Mouse (Mus musculus): ENCODE data around the gene Hsd17b11. TPM values are rescaled to one million over a fixed set of nuclear protein-coding genes. Genes with fewer than 3 reads are reported as not detected.
"Not testable (repeated sequence)": the region's sequence is repeated elsewhere in the genome, so short reads cannot be mapped to it uniquely, and the experiment has no call there.

Hsd17b11 gene
- polyA plus RNA-seq, 1 experiment from 2014 or later: 8.0 TPM

- no peak overlapping the region for H3K9ac ChIP-seq
- H3K9me3 ChIP-seq (replicated peaks): no peaks in the 10 kb centered on the region
- H3K4me1 ChIP-seq: peaks cover 23% of the 10 kb centered on the region
- WGBS: 54% methylated on average over 17 of the region's 17 CpGs
- no peak overlapping the region for H3K4me3 ChIP-seq (replicated peaks)
- ATAC-seq (replicated peaks; ENCODE audit: low FRiP score): no peak
- no peaks in the 10 kb centered on the region for H3K36me3 ChIP-seq
- no peak overlapping the region for H3K27ac ChIP-seq
- H3K27me3 ChIP-seq: no peaks in the 10 kb centered on the region
- H3K4me2 ChIP-seq: no peak overlapping the region
Observed at GRCm38 (mm10) chr5:104025245-104025854, 3.6 kb upstream of the Hsd17b11 start.

GRCm38 (mm10) chr5:104024762-104025161 is 3.0 kb upstream of the Hsd17b11 start:
- no peaks in the 10 kb centered on the region for H3K27me3 ChIP-seq
- 62% methylated on average over 11 of the region's 11 CpGs for WGBS
- H3K4me1 ChIP-seq: peaks cover 27% of the 10 kb centered on the region
- no peak for ATAC-seq (replicated peaks; ENCODE audit: low FRiP score)
- no peak overlapping the region for H3K4me3 ChIP-seq (replicated peaks)
- H3K9me3 ChIP-seq (replicated peaks): no peaks in the 10 kb centered on the region
- no peak overlapping the region for H3K9ac ChIP-seq
- H3K27ac ChIP-seq: no peak overlapping the region
- no peak overlapping the region for H3K4me2 ChIP-seq
- H3K36me3 ChIP-seq: no peaks in the 10 kb centered on the region

GRCm38 (mm10) chr5:104024193-104024592 is 2.5 kb upstream of the Hsd17b11 start:
- not testable (repeated sequence) for H3K4me2 ChIP-seq; ATAC-seq (replicated peaks; ENCODE audit: low FRiP score); H3K9ac ChIP-seq; H3K36me3 ChIP-seq; H3K27me3 ChIP-seq; H3K9me3 ChIP-seq (replicated peaks); H3K4me3 ChIP-seq (replicated peaks); H3K27ac ChIP-seq
- 74% methylated on average over 5 of the region's 5 CpGs for WGBS
- H3K4me1 ChIP-seq: peaks cover 32% of the 10 kb centered on the region

- Histone ChIP-seq H3K27me3 (no peaks in the 10 kb centered on the region), H3K36me3 (no peaks in the 10 kb centered on the region), H3K27ac (no peak overlapping the region), H3K4me2 (no peak overlapping the region), H3K4me3 (replicated peaks) (no peak overlapping the region), H3K9ac (no peak overlapping the region), H3K9me3 (replicated peaks) (no peaks in the 10 kb centered on the region), H3K4me1 (peaks cover 38% of the 10 kb centered on the region)
- WGBS: 76% methylated on average over 8 of the region's 8 CpGs
- no peak for ATAC-seq (replicated peaks; ENCODE audit: low FRiP score)
Observed at GRCm38 (mm10) chr5:104023289-104024020, 1.7 kb upstream of the Hsd17b11 start.

GRCm38 (mm10) chr5:104022558-104022957 is 839 bp upstream of the Hsd17b11 start:
- peaks cover 9% of the 10 kb centered on the region for H3K36me3 ChIP-seq
- no peaks in the 10 kb centered on the region for H3K27me3 ChIP-seq
- H3K27ac ChIP-seq: peak overlapping the region; percentile 95
- WGBS: 17% methylated on average over 5 of the region's 5 CpGs
- peak overlapping the region; percentile 60; the same call in 1 of the 2 replicates for H3K4me3 ChIP-seq (replicated peaks)
- no peak for ATAC-seq (replicated peaks; ENCODE audit: low FRiP score)
- no peak overlapping the region for H3K9ac ChIP-seq
- peak overlapping the region; percentile 70 for H3K4me2 ChIP-seq
- peaks cover 38% of the 10 kb centered on the region for H3K4me1 ChIP-seq
- no peaks in the 10 kb centered on the region for H3K9me3 ChIP-seq (replicated peaks)

GRCm38 (mm10) chr5:104011419-104011818 is 10.3 kb downstream of the Hsd17b11 start:
- Histone ChIP-seq H3K9ac (no peak overlapping the region), H3K9me3 (replicated peaks) (no peaks in the 10 kb centered on the region), H3K4me2 (no peak overlapping the region), H3K36me3 (peaks cover 28% of the 10 kb centered on the region), H3K27ac (no peak overlapping the region), H3K4me1 (no peaks in the 10 kb centered on the region), H3K4me3 (replicated peaks) (no peak overlapping the region), H3K27me3 (no peaks in the 10 kb centered on the region)
- ATAC-seq (replicated peaks; ENCODE audit: low FRiP score): no peak

GRCm38 (mm10) chr5:104010261-104010660 is 11.5 kb downstream of the Hsd17b11 start:
- 87% methylated on average over 7 of the region's 7 CpGs for WGBS
- Histone ChIP-seq H3K36me3 (peaks cover 23% of the 10 kb centered on the region), H3K4me2 (no peak overlapping the region), H3K9me3 (replicated peaks) (no peaks in the 10 kb centered on the region), H3K9ac (no peak overlapping the region), H3K27ac (no peak overlapping the region), H3K27me3 (no peaks in the 10 kb centered on the region), H3K4me3 (replicated peaks) (no peak overlapping the region), H3K4me1 (no peaks in the 10 kb centered on the region)
- no peak for ATAC-seq (replicated peaks; ENCODE audit: low FRiP score)

- H3K4me3 ChIP-seq (replicated peaks): no peak overlapping the region
- ATAC-seq (replicated peaks; ENCODE audit: low FRiP score): no peak
- no peaks in the 10 kb centered on the region for H3K9me3 ChIP-seq (replicated peaks)
- H3K27ac ChIP-seq: no peak overlapping the region
- peaks cover 26% of the 10 kb centered on the region for H3K36me3 ChIP-seq
- no peaks in the 10 kb centered on the region for H3K27me3 ChIP-seq
- WGBS: 93% methylated on average over 3 of the region's 3 CpGs
- no peaks in the 10 kb centered on the region for H3K4me1 ChIP-seq
- no peak overlapping the region for H3K4me2 ChIP-seq
- no peak overlapping the region for H3K9ac ChIP-seq
Observed at GRCm38 (mm10) chr5:104009421-104009820, 12.3 kb downstream of the Hsd17b11 start.

- Histone ChIP-seq H3K27me3 (no peaks in the 10 kb centered on the region), H3K9ac (no peak overlapping the region), H3K4me1 (peaks cover 5% of the 10 kb centered on the region), H3K4me2 (no peak overlapping the region), H3K4me3 (replicated peaks) (no peak overlapping the region), H3K27ac (no peak overlapping the region), H3K9me3 (replicated peaks) (no peaks in the 10 kb centered on the region), H3K36me3 (peaks cover 26% of the 10 kb centered on the region)
- ATAC-seq (replicated peaks; ENCODE audit: low FRiP score): no peak
- WGBS: 83% methylated on average over 5 of the region's 5 CpGs
Observed at GRCm38 (mm10) chr5:104007801-104008200, 13.9 kb downstream of the Hsd17b11 start.

- H3K27ac ChIP-seq: no peak overlapping the region
- 76% methylated on average over 3 of the region's 3 CpGs for WGBS
- no peak for ATAC-seq (replicated peaks; ENCODE audit: low FRiP score)
- H3K9me3 ChIP-seq (replicated peaks): no peaks in the 10 kb centered on the region
- peaks cover 29% of the 10 kb centered on the region for H3K36me3 ChIP-seq
- H3K4me2 ChIP-seq: no peak overlapping the region
- no peak overlapping the region for H3K4me3 ChIP-seq (replicated peaks)
- H3K9ac ChIP-seq: no peak overlapping the region
- peaks cover 12% of the 10 kb centered on the region for H3K4me1 ChIP-seq
- no peaks in the 10 kb centered on the region for H3K27me3 ChIP-seq
Observed at GRCm38 (mm10) chr5:104006811-104007210, 14.9 kb downstream of the Hsd17b11 start.

- Histone ChIP-seq H3K27me3 (no peaks in the 10 kb centered on the region), H3K4me1 (peaks cover 12% of the 10 kb centered on the region), H3K36me3 (peaks cover 32% of the 10 kb centered on the region), H3K4me3 (replicated peaks) (no peak overlapping the region), H3K27ac (no peak overlapping the region), H3K9me3 (replicated peaks) (no peaks in the 10 kb centered on the region), H3K9ac (no peak overlapping the region), H3K4me2 (no peak overlapping the region)
- no peak for ATAC-seq (replicated peaks; ENCODE audit: low FRiP score)
- WGBS: 96% methylated on average over 2 of the region's 2 CpGs
Observed at GRCm38 (mm10) chr5:104003955-104004354, 17.8 kb downstream of the Hsd17b11 start.

GRCm38 (mm10) chr5:104003256-104003931 is 18.3 kb downstream of the Hsd17b11 start:
- Histone ChIP-seq H3K4me3 (replicated peaks) (peak overlapping the region; percentile 18; the same call in 1 of the 2 replicates), H3K27me3 (no peaks in the 10 kb centered on the region), H3K9ac (no peak overlapping the region), H3K4me1 (peaks cover 12% of the 10 kb centered on the region), H3K9me3 (replicated peaks) (no peaks in the 10 kb centered on the region), H3K36me3 (peaks cover 29% of the 10 kb centered on the region), H3K27ac (peak overlapping the region; percentile 54), H3K4me2 (peak overlapping the region; percentile 46)
- 52% methylated on average over 15 of the region's 15 CpGs for WGBS
- no peak for ATAC-seq (replicated peaks; ENCODE audit: low FRiP score)
